Mouse (Mus musculus) hematopoietic multipotent progenitor cell, adult 10-12 weeks (in vitro differentiated cells): ENCODE results near the gene Gad1. TPM values are rescaled to one million over a fixed set of nuclear protein-coding genes. Genes with fewer than 3 reads are reported as not detected.

Experiments used
- polyA plus RNA-seq: library from polyadenylated mRNA; stranded (reverse); fragments of >175 nt; gene quantifications from 2 replicates; pipeline ENCODE4 v1.2.3, GENCODE M21; 2012; ENCODE audit warnings: low replicate concordance

Gad1 gene
- 6.6 and 17.4 TPM in 2 replicates for polyA plus RNA-seq

GRCm38 (mm10) chr2:70552772-70553171 lies at the start of gene Gad1:
Gene Gad1, plus strand, starts transcription at chr2:70553072.

DNA sequence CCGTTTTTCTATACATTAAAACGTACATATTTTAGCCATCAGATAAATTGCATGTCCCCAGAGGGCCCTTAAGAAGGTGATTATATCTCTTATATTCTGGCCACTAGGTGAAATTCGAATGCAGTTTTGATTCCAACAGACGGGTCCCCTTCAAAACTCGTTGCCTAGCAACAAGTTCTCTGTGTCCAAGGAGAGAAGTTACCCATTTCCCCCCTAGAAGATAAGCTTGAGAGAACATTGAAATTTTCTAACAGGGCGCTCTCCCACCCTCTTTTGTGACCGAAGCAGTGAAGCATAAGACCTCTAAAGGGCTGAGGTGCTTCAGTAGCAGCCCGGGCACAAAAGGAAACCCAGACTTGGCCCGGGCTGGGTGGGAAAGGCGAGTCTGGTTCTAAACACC lies 44.4 kb upstream of the Gad1 start, which contains the start of gene Erich2:
TSS of gene Erich2 (plus strand) at position 324 of the 400 bp plus-strand sequence.

Other genes with a start within 250 kb of the Gad1 start
- not detected in 2 replicates for gene Sp5, start 78.1 kb upstream of the Gad1 start, polyA plus RNA-seq
- 0.16 and 1.2 TPM in 2 replicates for gene Erich2, start 44.3 kb upstream of the Gad1 start, polyA plus RNA-seq
- 24.1 and 76.1 TPM in 2 replicates for gene Gorasp2, start 108.5 kb downstream of the Gad1 start, polyA plus RNA-seq
- not detected in 2 replicates for gene Gm26558, start 109.0 kb downstream of the Gad1 start, polyA plus RNA-seq